Mouse (Mus musculus) neural tube, embryonic 11.5 days (tissue): ENCODE data around the gene Cep55. TPM values are rescaled to one million over a fixed set of nuclear protein-coding genes. Genes with fewer than 3 reads are reported as not detected.

Experiments
- ATAC-seq: fragments of 200-750 bp; cut with Nextera tagmentation; 2 replicates; pipeline ENCODE4 v1.8.0; 2017; ENCODE audit warnings: moderate number of reproducible peaks, mild to moderate bottlenecking, moderate TSS enrichment, moderate library complexity; ENCODE audit not compliant: insufficient read depth, low FRiP score, low TSS enrichment
- DNase-seq: peaks from one replicate; pipeline ENCODE4 v3.0.0-alpha.2; 2015; ENCODE audit warnings: low spot score
- H3K27ac ChIP-seq: fragments of 300-500 bp; sonication (generic); 2 replicates; pipeline ENCODE4 v1.5.1; 2014; ENCODE audit warnings: low read depth, mild to moderate bottlenecking, low read length
- H3K27me3 ChIP-seq: fragments of 300-500 bp; sonication (generic); 2 replicates; pipeline ENCODE4 v1.6.1; 2014; ENCODE audit warnings: mild to moderate bottlenecking, low read length, mixed read lengths; ENCODE audit not compliant: control insufficient read depth, insufficient read depth
- H3K36me3 ChIP-seq: fragments of 300-500 bp; sonication (generic); 2 replicates; pipeline ENCODE4 v1.6.1; 2014; ENCODE audit warnings: mild to moderate bottlenecking, low read length, moderate library complexity, mixed read lengths; ENCODE audit not compliant: control insufficient read depth, insufficient read depth
- H3K4me1 ChIP-seq: fragments of 300-500 bp; sonication (generic); 2 replicates; pipeline ENCODE4 v1.6.1; 2014; ENCODE audit warnings: low read length, mixed read lengths; ENCODE audit not compliant: control insufficient read depth, insufficient read depth
- H3K4me2 ChIP-seq: fragments of 300-500 bp; sonication (generic); 2 replicates; pipeline ENCODE4 v1.6.1; 2014; ENCODE audit warnings: low read depth, mild to moderate bottlenecking, moderate library complexity
- H3K4me3 ChIP-seq: fragments of 300-500 bp; sonication (generic); 2 replicates; pipeline ENCODE4 v1.5.1; 2014; ENCODE audit warnings: low read depth, low read length
- H3K9ac ChIP-seq: fragments of 300-500 bp; sonication (generic); 2 replicates; pipeline ENCODE4 v1.6.1; 2014; ENCODE audit warnings: mild to moderate bottlenecking, low read length
- H3K9me3 ChIP-seq: fragments of 300-500 bp; sonication (generic); 2 replicates; pipeline ENCODE4 v1.6.1; 2016; ENCODE audit warnings: low read length; ENCODE audit not compliant: control insufficient read depth
- WGBS: fragments of 180-500 bp; shearing (Covaris S2); extraction: QIAGEN DNeasy Blood & Tissue Kit; methylation state at CpG from one replicate; pipeline ENCODE4 v1.1.7; 2014; 5-methylcytosine and 5-hydroxymethylcytosine counted together
- polyA plus RNA-seq: library from polyadenylated mRNA; unstranded; fragments of >200 nt; fragmentation: Nextera tagmentation; extraction: Ambion mirVana; gene quantifications from 2 replicates; pipeline ENCODE4 v1.2.1, GENCODE M21; 2014

The Cep55 gene
- polyA plus RNA-seq, 1 experiment from 2014 or later = 44.6 TPM

DNA sequence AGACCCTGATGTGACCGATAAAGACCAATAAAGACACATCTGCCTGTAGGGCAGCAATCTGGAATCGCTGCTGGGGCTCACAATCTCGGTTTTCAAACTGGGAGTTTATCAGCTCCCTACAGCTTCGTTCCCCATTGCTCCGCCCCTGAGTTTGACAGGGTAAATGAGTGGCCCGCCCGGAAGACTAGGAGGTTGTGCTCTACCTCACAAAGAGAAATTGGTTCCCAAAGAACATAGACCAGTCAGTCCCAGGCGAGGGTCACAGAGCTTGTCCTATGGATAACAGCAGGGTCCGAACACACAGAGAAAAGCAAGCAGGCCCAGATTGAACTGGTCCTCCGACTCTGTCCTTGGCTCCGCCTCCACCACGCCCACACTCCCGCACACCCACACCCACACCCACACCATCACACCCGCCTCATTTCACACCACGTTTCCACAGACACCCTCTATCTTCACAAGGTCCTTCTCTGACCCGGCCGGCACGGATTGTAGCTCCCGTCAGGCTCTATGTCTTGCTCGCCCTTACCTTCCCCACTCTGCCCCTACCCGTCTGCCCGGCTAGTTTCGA lies 577 bp upstream of the Cep55 start:
- H3K27me3 ChIP-seq = no peaks in the 10 kb centered on the region
- H3K27ac ChIP-seq = no peak overlapping the region
- H3K9ac ChIP-seq = peak overlapping the region; percentile 32; the same call in 1 of the 2 replicates
- under 1% methylated on average over 23 of the region's 23 CpGs for WGBS
- no peaks in the 10 kb centered on the region for H3K36me3 ChIP-seq
- no peaks in the 10 kb centered on the region for H3K4me1 ChIP-seq
- H3K4me3 ChIP-seq = peak overlapping the region; percentile 70
- DNase-seq = no peak
- H3K4me2 ChIP-seq = peak overlapping the region; percentile 35
- no peaks in the 10 kb centered on the region for H3K9me3 ChIP-seq
- ATAC-seq = peak; percentile 88; the same call in 1 of the 2 replicates

DNA sequence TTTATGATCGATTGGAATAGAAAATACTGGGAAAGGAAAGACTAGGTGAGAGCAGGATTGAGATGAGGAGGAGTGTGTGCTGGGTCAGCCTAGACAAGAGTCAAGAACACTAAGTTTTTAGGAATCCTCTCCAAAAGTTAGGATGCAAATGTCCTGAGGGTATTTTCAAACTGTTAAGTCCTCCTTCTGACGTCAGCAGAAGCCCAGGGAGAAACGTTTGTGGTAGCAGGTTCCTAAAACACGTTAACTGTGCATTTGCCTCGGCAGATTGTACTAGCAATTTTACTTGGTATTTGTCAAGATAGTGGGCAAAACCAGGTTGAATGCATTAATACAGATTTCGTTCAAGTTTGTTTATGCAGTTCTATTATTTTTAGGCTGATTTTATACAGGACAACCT lies 987 bp downstream of the Cep55 start:
- Histone ChIP-seq H3K4me3 (peak overlapping the region; percentile 70), H3K9ac (no peak overlapping the region), H3K27me3 (no peaks in the 10 kb centered on the region), H3K36me3 (no peaks in the 10 kb centered on the region), H3K9me3 (no peaks in the 10 kb centered on the region), H3K27ac (no peak overlapping the region), H3K4me1 (no peaks in the 10 kb centered on the region), H3K4me2 (peak overlapping the region; percentile 62)
- 19% methylated on average over 6 of the region's 6 CpGs for WGBS
- no peak for DNase-seq
- no peak for ATAC-seq

- no peak for DNase-seq
- Histone ChIP-seq H3K27me3 (no peaks in the 10 kb centered on the region), H3K4me3 (peak overlapping the region; percentile 70), H3K27ac (no peak overlapping the region), H3K9me3 (no peaks in the 10 kb centered on the region), H3K4me1 (no peaks in the 10 kb centered on the region), H3K9ac (no peak overlapping the region), H3K36me3 (no peaks in the 10 kb centered on the region), H3K4me2 (peak overlapping the region; percentile 62)
- no peak for ATAC-seq
- 63% methylated on average over 3 of the region's 3 CpGs for WGBS
Measured at GRCm38 (mm10) chr19:38056276-38056675, 1.5 kb downstream of the Cep55 start.

GRCm38 (mm10) chr19:38056931-38057330 lies 2.1 kb downstream of the Cep55 start:
- no peaks in the 10 kb centered on the region for H3K4me1 ChIP-seq
- 91% methylated on average over 8 of the region's 8 CpGs for WGBS
- H3K9ac ChIP-seq = no peak overlapping the region
- H3K36me3 ChIP-seq = no peaks in the 10 kb centered on the region
- no peak for ATAC-seq
- H3K27ac ChIP-seq = no peak overlapping the region
- H3K4me3 ChIP-seq = no peak overlapping the region
- H3K27me3 ChIP-seq = no peaks in the 10 kb centered on the region
- no peaks in the 10 kb centered on the region for H3K9me3 ChIP-seq
- no peak for DNase-seq
- H3K4me2 ChIP-seq = no peak overlapping the region

DNA sequence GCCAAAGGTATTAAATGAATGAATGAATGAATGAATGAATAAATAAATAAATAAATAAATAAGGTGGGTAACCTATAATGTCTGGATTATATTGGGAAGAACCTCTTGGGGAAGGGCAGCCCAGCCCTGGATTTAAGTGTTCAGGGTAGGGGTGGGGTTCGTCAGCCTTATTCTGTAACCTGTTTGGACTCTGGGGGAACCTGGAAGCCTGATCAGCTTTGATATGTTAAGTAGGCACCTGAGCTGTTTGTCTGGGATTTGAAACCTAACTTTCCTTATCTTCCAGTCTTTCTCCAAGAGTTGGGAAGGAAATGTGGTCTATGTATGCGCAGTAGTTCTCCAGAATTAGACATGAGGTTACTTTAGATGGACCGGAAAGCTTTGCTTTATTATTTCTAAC lies 8.4 kb downstream of the Cep55 start:
- no peaks in the 10 kb centered on the region for H3K27me3 ChIP-seq
- no peak for DNase-seq
- no peaks in the 10 kb centered on the region for H3K36me3 ChIP-seq

DNA sequence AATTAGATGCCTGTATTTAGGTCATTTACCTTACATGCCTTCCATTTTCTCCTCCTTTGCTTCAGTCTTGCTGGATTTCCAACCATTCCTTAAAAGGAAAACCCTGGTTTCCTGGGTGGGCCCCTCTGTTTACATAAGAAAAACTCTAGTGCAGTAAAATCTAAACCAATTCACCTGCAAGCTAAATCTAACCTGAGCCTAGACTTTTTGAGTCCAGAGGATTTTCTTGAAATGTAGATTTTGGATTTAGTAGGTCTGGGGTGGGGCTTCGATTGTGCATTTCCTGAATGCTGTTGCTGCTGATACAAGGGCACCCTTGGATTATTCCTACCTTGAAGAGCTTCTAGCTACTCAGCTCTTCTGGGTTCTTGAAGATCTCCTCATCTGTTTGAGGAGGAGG lies 9.2 kb downstream of the Cep55 start:
- H3K36me3 ChIP-seq = no peaks in the 10 kb centered on the region
- H3K4me1 ChIP-seq = no peaks in the 10 kb centered on the region
- DNase-seq (no peak), ATAC-seq (no peak)
- no peak overlapping the region for H3K4me2 ChIP-seq
- WGBS = 97% methylated on average over 1 of the region's 1 CpGs
- H3K27ac ChIP-seq = no peak overlapping the region
- H3K27me3 ChIP-seq = no peaks in the 10 kb centered on the region
- no peaks in the 10 kb centered on the region for H3K9me3 ChIP-seq
- no peak overlapping the region for H3K4me3 ChIP-seq
- no peak overlapping the region for H3K9ac ChIP-seq

More for the DNA sequence above, 8.4 kb downstream of the Cep55 start:
- Histone ChIP-seq H3K27ac (no peak overlapping the region), H3K4me1 (no peaks in the 10 kb centered on the region), H3K9ac (no peak overlapping the region), H3K4me2 (no peak overlapping the region), H3K9me3 (no peaks in the 10 kb centered on the region), H3K4me3 (no peak overlapping the region)
- no peak for ATAC-seq
- WGBS = 95% methylated on average over 3 of the region's 3 CpGs

GRCm38 (mm10) chr19:38073226-38073625 lies 18.4 kb downstream of the Cep55 start:
- Histone ChIP-seq H3K36me3 (peaks cover 4% of the 10 kb centered on the region), H3K4me3 (no peak overlapping the region), H3K4me1 (no peaks in the 10 kb centered on the region), H3K9me3 (no peaks in the 10 kb centered on the region), H3K9ac (no peak overlapping the region), H3K4me2 (no peak overlapping the region), H3K27me3 (no peaks in the 10 kb centered on the region), H3K27ac (no peak overlapping the region)
- no peak for ATAC-seq
- WGBS = 90% methylated on average over 5 of the region's 5 CpGs
- no peak for DNase-seq

DNA sequence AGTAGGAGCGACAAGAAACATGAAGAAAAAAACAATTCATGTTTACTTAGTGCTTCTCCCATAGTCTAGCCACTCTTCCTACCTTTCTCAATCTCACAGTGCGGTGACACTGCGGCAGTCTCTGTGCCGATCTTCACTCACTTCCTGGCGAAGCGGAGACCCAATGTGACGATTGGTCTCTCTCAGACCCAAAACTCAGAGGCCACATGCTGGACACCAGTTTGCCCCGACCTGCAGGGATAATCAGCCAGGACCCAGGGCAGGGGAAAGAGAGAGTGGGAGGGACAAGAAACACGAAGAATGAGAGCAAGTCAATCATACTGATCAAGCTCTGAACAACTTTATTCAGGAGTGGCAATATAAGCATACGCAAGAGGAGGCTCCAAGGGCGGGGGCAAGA lies 20.2 kb downstream of the Cep55 start:
- no peak overlapping the region for H3K27ac ChIP-seq
- no peak overlapping the region for H3K4me3 ChIP-seq
- WGBS = 82% methylated on average over 11 of the region's 11 CpGs
- no peaks in the 10 kb centered on the region for H3K4me1 ChIP-seq
- no peak overlapping the region for H3K9ac ChIP-seq
- H3K9me3 ChIP-seq = no peaks in the 10 kb centered on the region
- peaks cover 3% of the 10 kb centered on the region for H3K36me3 ChIP-seq
- DNase-seq (no peak), ATAC-seq (no peak)
- H3K27me3 ChIP-seq = no peaks in the 10 kb centered on the region
- no peak overlapping the region for H3K4me2 ChIP-seq

DNA sequence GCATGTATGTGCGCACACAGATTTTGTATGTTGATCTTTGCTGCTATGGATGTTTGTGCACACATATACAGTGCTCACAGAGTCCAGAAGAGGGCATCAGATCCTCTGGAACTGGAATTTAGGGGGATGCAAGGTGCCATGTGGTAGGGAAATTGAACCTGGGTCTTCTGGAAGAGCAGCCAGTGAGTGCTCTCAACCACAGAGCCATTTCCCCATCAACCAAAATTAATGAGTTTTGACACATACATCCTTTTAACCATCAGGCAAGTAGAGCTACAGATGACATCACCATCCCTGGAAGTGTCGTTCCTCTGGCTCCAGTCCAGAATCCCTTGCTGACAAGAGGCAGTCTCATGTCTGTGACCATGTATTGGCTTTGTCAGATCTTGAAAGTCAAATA lies 21.4 kb downstream of the Cep55 start:
- WGBS = 91% methylated on average over 2 of the region's 2 CpGs
- DNase-seq (no peak), ATAC-seq (no peak)
- H3K27me3 ChIP-seq = no peaks in the 10 kb centered on the region
- no peak overlapping the region for H3K4me3 ChIP-seq
- H3K9ac ChIP-seq = no peak overlapping the region
- H3K4me1 ChIP-seq = no peaks in the 10 kb centered on the region
- H3K36me3 ChIP-seq = no peaks in the 10 kb centered on the region; the same call in none of the 2 replicates
- H3K27ac ChIP-seq = no peak overlapping the region
- H3K9me3 ChIP-seq = no peaks in the 10 kb centered on the region
- H3K4me2 ChIP-seq = no peak overlapping the region
